Mouse (Mus musculus) heart, embryonic 12.5 days (tissue): ENCODE data around the gene Wbp1l. TPM values are rescaled to one million over a fixed set of nuclear protein-coding genes. Genes with fewer than 3 reads are reported as not detected.

ENCODE experiments used
- ATAC-seq: fragments of 200-750 bp; cut with Nextera tagmentation; 2 replicates; pipeline ENCODE4 v1.8.0; 2017; ENCODE audit warnings: moderate TSS enrichment, moderate library complexity; ENCODE audit not compliant: insufficient number of reproducible peaks, low FRiP score
- H3K27ac ChIP-seq: fragments of 300-500 bp; sonication (generic); 2 replicates; pipeline ENCODE4 v1.5.1; 2016; ENCODE audit warnings: mild to moderate bottlenecking, moderate library complexity; ENCODE audit not compliant: poor library complexity, severe bottlenecking
- H3K27me3 ChIP-seq: fragments of 300-500 bp; sonication (generic); replicated peaks from 2 replicates; pipeline ENCODE4 v1.6.1; 2016; ENCODE audit warnings: mild to moderate bottlenecking, moderate library complexity
- H3K36me3 ChIP-seq: fragments of 300-500 bp; sonication (generic); 2 replicates; pipeline ENCODE4 v1.6.1; 2016; ENCODE audit warnings: mild to moderate bottlenecking, moderate library complexity
- H3K4me1 ChIP-seq: fragments of 300-500 bp; sonication (generic); replicated peaks from 2 replicates; pipeline ENCODE4 v1.6.1; 2016; ENCODE audit warnings: mild to moderate bottlenecking
- H3K4me2 ChIP-seq: fragments of 300-500 bp; sonication (generic); 2 replicates; pipeline ENCODE4 v1.6.1; 2016; ENCODE audit warnings: mild to moderate bottlenecking, moderate library complexity
- H3K4me3 ChIP-seq: fragments of 300-500 bp; sonication (generic); 2 replicates; pipeline ENCODE4 v1.5.1; 2016; ENCODE audit warnings: mild to moderate bottlenecking
- H3K9ac ChIP-seq: fragments of 300-500 bp; sonication (generic); 2 replicates; pipeline ENCODE4 v1.6.1; 2016; ENCODE audit warnings: mild to moderate bottlenecking, moderate library complexity
- H3K9me3 ChIP-seq: fragments of 300-500 bp; sonication (generic); replicated peaks from 2 replicates; pipeline ENCODE4 v1.6.1; 2016; ENCODE audit warnings: mild to moderate bottlenecking, moderate library complexity
- WGBS: fragments of 180-500 bp; shearing (Covaris S2); methylation state at CpG from one replicate; pipeline ENCODE4 v1.1.7; 2016; 5-methylcytosine and 5-hydroxymethylcytosine counted together
- polyA plus RNA-seq: library from polyadenylated mRNA; unstranded; fragments of >200 nt; fragmentation: Nextera tagmentation; extraction: Ambion mirVana; gene quantifications from 2 replicates; pipeline ENCODE4 v1.2.1, GENCODE M21; 2016

Wbp1l gene
- polyA plus RNA-seq, 1 experiment from 2014 or later = 55.6 TPM

- no peak for ATAC-seq
- H3K36me3 ChIP-seq = peaks cover 37% of the 10 kb centered on the region
- peak overlapping the region; percentile 96 for H3K27ac ChIP-seq
- H3K9me3 ChIP-seq = no peaks in the 10 kb centered on the region
- H3K4me2 ChIP-seq = peak overlapping the region; percentile 27; the same call in 1 of the 2 replicates
- WGBS = 77% methylated on average over 12 of the region's 12 CpGs
- H3K4me1 ChIP-seq = peaks cover 66% of the 10 kb centered on the region
- H3K4me3 ChIP-seq = no peak overlapping the region
- H3K9ac ChIP-seq = 0 out of 2 replicates have a peak overlapping the region, but pooled peaks have one; percentile 36
- H3K27me3 ChIP-seq = no peaks in the 10 kb centered on the region
Observed at GRCm38 (mm10) chr19:46646041-46646481, 47.2 kb downstream of the Wbp1l start.

GRCm38 (mm10) chr19:46647254-46647653 lies 48.4 kb downstream of the Wbp1l start:
- H3K4me3 ChIP-seq = no peak overlapping the region
- H3K4me1 ChIP-seq = peaks cover 54% of the 10 kb centered on the region
- no peaks in the 10 kb centered on the region for H3K9me3 ChIP-seq
- H3K36me3 ChIP-seq = peaks cover 43% of the 10 kb centered on the region
- WGBS = 65% methylated on average over 3 of the region's 3 CpGs
- H3K27me3 ChIP-seq = no peaks in the 10 kb centered on the region
- no peak overlapping the region for H3K27ac ChIP-seq
- no peak overlapping the region for H3K4me2 ChIP-seq
- no peak overlapping the region for H3K9ac ChIP-seq
- no peak for ATAC-seq

- H3K4me1 ChIP-seq = peaks cover 48% of the 10 kb centered on the region
- H3K9ac ChIP-seq = no peak overlapping the region
- no peak overlapping the region for H3K4me3 ChIP-seq
- ATAC-seq = no peak
- H3K27ac ChIP-seq = no peak overlapping the region
- 69% methylated on average over 8 of the region's 8 CpGs for WGBS
- peaks cover 47% of the 10 kb centered on the region for H3K36me3 ChIP-seq
- no peaks in the 10 kb centered on the region for H3K9me3 ChIP-seq
- no peaks in the 10 kb centered on the region for H3K27me3 ChIP-seq
- H3K4me2 ChIP-seq = no peak overlapping the region
Observed at GRCm38 (mm10) chr19:46647850-46648249, 49.0 kb downstream of the Wbp1l start.

- H3K27me3 ChIP-seq = no peaks in the 10 kb centered on the region
- peaks cover 48% of the 10 kb centered on the region for H3K4me1 ChIP-seq
- H3K36me3 ChIP-seq = peaks cover 54% of the 10 kb centered on the region
- no peaks in the 10 kb centered on the region for H3K9me3 ChIP-seq
- H3K27ac ChIP-seq = no peak overlapping the region
- 91% methylated on average over 14 of the region's 14 CpGs for WGBS
- H3K4me2 ChIP-seq = no peak overlapping the region
- H3K9ac ChIP-seq = no peak overlapping the region
- ATAC-seq = no peak
- H3K4me3 ChIP-seq = no peak overlapping the region
Observed at GRCm38 (mm10) chr19:46648565-46648964, 49.7 kb downstream of the Wbp1l start.

GRCm38 (mm10) chr19:46653188-46653587 lies 54.3 kb downstream of the Wbp1l start:
- no peak overlapping the region for H3K9ac ChIP-seq
- no peak for ATAC-seq
- H3K27me3 ChIP-seq = no peaks in the 10 kb centered on the region
- H3K36me3 ChIP-seq = peaks cover 81% of the 10 kb centered on the region
- no peaks in the 10 kb centered on the region for H3K9me3 ChIP-seq
- no peak overlapping the region for H3K4me3 ChIP-seq
- no peak overlapping the region for H3K4me2 ChIP-seq
- WGBS = 44% methylated on average over 5 of the region's 5 CpGs
- no peak overlapping the region for H3K27ac ChIP-seq
- peaks cover 25% of the 10 kb centered on the region for H3K4me1 ChIP-seq

GRCm38 (mm10) chr19:46653616-46654235 lies 54.8 kb downstream of the Wbp1l start:
- H3K36me3 ChIP-seq = peaks cover 77% of the 10 kb centered on the region
- no peak overlapping the region for H3K9ac ChIP-seq
- no peak overlapping the region for H3K27ac ChIP-seq
- no peaks in the 10 kb centered on the region for H3K27me3 ChIP-seq
- no peak; the same call in 1 of the 2 replicates for ATAC-seq
- H3K9me3 ChIP-seq = no peaks in the 10 kb centered on the region
- 93% methylated on average over 14 of the region's 14 CpGs for WGBS
- H3K4me1 ChIP-seq = peaks cover 25% of the 10 kb centered on the region
- no peak overlapping the region for H3K4me3 ChIP-seq
- no peak overlapping the region for H3K4me2 ChIP-seq

GRCm38 (mm10) chr19:46655626-46656025 lies 56.7 kb downstream of the Wbp1l start:
- Histone ChIP-seq H3K4me1 (peaks cover 41% of the 10 kb centered on the region), H3K27me3 (no peaks in the 10 kb centered on the region), H3K9ac (no peak overlapping the region), H3K4me3 (no peak overlapping the region), H3K36me3 (peaks cover 62% of the 10 kb centered on the region), H3K9me3 (no peaks in the 10 kb centered on the region), H3K27ac (peak overlapping the region; percentile 25; the same call in 1 of the 2 replicates), H3K4me2 (no peak overlapping the region)
- no peak for ATAC-seq
- 86% methylated on average over 10 of the region's 10 CpGs for WGBS

GRCm38 (mm10) chr19:46656151-46656840 lies 57.4 kb downstream of the Wbp1l start:
- no peak overlapping the region for H3K4me3 ChIP-seq
- no peaks in the 10 kb centered on the region for H3K27me3 ChIP-seq
- H3K4me1 ChIP-seq = peaks cover 48% of the 10 kb centered on the region
- 85% methylated on average over 21 of the region's 21 CpGs for WGBS
- H3K36me3 ChIP-seq = peaks cover 62% of the 10 kb centered on the region
- H3K9ac ChIP-seq = no peak overlapping the region
- no peak for ATAC-seq
- peak overlapping the region; percentile 25; the same call in 1 of the 2 replicates for H3K27ac ChIP-seq
- H3K4me2 ChIP-seq = no peak overlapping the region
- no peaks in the 10 kb centered on the region for H3K9me3 ChIP-seq

- Histone ChIP-seq H3K27ac (no peak overlapping the region), H3K4me2 (no peak overlapping the region)
Observed at GRCm38 (mm10) chr19:46657339-46658020, 58.6 kb downstream of the Wbp1l start.

GRCm38 (mm10) chr19:46658348-46658747 lies 59.5 kb downstream of the Wbp1l start:
- ATAC-seq = no peak
- Histone ChIP-seq H3K36me3 (peaks cover 47% of the 10 kb centered on the region), H3K9ac (no peak overlapping the region), H3K27ac (no peak overlapping the region), H3K9me3 (no peaks in the 10 kb centered on the region), H3K4me2 (no peak overlapping the region), H3K4me3 (no peak overlapping the region), H3K27me3 (no peaks in the 10 kb centered on the region), H3K4me1 (peaks cover 55% of the 10 kb centered on the region)
- 95% methylated on average over 7 of the region's 7 CpGs for WGBS

More at GRCm38 (mm10) chr19:46657339-46658020, 58.6 kb downstream of the Wbp1l start:
- H3K9ac ChIP-seq = no peak overlapping the region
- H3K4me1 ChIP-seq = peaks cover 56% of the 10 kb centered on the region
- H3K36me3 ChIP-seq = peaks cover 53% of the 10 kb centered on the region
- no peak overlapping the region for H3K4me3 ChIP-seq
- H3K9me3 ChIP-seq = no peaks in the 10 kb centered on the region
- WGBS = 90% methylated on average over 3 of the region's 3 CpGs
- no peak for ATAC-seq
- H3K27me3 ChIP-seq = no peaks in the 10 kb centered on the region

GRCm38 (mm10) chr19:46658851-46659250 lies 60.0 kb downstream of the Wbp1l start:
- Histone ChIP-seq H3K4me3 (no peak overlapping the region), H3K9ac (no peak overlapping the region), H3K9me3 (no peaks in the 10 kb centered on the region), H3K4me1 (peaks cover 53% of the 10 kb centered on the region), H3K27me3 (no peaks in the 10 kb centered on the region), H3K27ac (0 out of 2 replicates have a peak overlapping the region, but pooled peaks have one; percentile 1), H3K36me3 (peaks cover 42% of the 10 kb centered on the region), H3K4me2 (no peak overlapping the region)
- no peak for ATAC-seq
- WGBS = 53% methylated on average over 9 of the region's 9 CpGs
